Mouse (Mus musculus) lung, adult 2 months (tissue): ENCODE results near the gene Eif4enif1.
"Not testable (repeated sequence)": the region's sequence is repeated elsewhere in the genome, so short reads cannot be mapped to it uniquely, and the experiment has no call there.

Source experiments
- CTCF ChIP-seq: fragments of 200-500 bp; IDR thresholded peaks from 2 replicates; pipeline ENCODE4 v1.5.1; 2011; ENCODE audit warnings: mild to moderate bottlenecking, low read length, control low read depth; ENCODE audit not compliant: insufficient read depth
- POLR2A ChIP-seq: fragments of 200-500 bp; IDR thresholded peaks from 2 replicates; pipeline ENCODE4 v1.6.1; 2011; ENCODE audit warnings: low read depth, mild to moderate bottlenecking, control low read depth, low read length, borderline replicate concordance; ENCODE audit errors: extremely low read depth

DNA sequence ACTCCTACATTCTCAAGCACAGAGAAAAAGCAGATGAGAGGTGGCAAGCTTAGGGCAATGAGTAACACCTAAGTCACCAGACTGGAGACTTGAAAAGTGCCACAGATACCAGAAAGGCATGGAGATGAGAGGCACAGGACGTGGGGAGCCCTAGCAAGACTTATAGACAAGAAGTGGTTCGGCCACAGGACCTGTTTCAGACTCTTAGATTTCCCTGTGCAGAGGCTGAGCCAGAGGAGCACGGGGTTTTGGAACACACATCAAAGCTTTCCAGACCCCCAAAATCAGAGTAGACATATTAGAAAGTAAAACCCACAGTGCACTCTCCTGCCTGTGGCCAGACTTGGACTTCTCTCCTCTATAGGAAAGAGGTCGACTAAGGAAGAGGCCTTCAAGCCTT, 20.9 kb upstream of the Eif4enif1 start:
- not testable (repeated sequence) for TF ChIP-seq CTCF, POLR2A
